Mouse (Mus musculus) MEL (cell line): ENCODE measurements at regions not wholly inside any gene's neighbourhood (a gene's known extent, or its start where the extent isn't known, plus 50 kb on each side); places are given as distances from the start of the nearest gene placed in this dataset.

Experiments
- CTCF ChIP-seq, 3 experiments: IDR thresholded peaks in 2 of 3; conservative IDR thresholded peaks in 1 of 3; 2 replicates each; pipeline ENCODE4 v1.5.1; 2011 to 2012; ENCODE audit warnings: low read length in 3 of 3, low read depth in 2 of 3, mild to moderate bottlenecking in 2 of 3, improper control_type of control experiment in 1 of 3, inconsistent platforms in 1 of 3, mixed read lengths in 1 of 3, moderate library complexity in 1 of 3; ENCODE audit not compliant: control insufficient read depth in 1 of 3, insufficient read depth in 1 of 3, poor library complexity in 1 of 3, severe bottlenecking in 1 of 3
- E2F4 ChIP-seq: IDR thresholded peaks from 2 replicates; pipeline ENCODE4 v1.6.1; 2011; ENCODE audit warnings: low read depth, low read length, improper control_type of control experiment, borderline replicate concordance
- GABPA ChIP-seq: IDR thresholded peaks from 2 replicates; pipeline ENCODE4 v1.6.1; 2012; ENCODE audit warnings: low read depth, mild to moderate bottlenecking, inconsistent platforms, low read length, improper control_type of control experiment, moderate library complexity
- MYC ChIP-seq: IDR thresholded peaks from 2 replicates; pipeline ENCODE4 v1.6.1; 2011; ENCODE audit warnings: low read depth, mild to moderate bottlenecking, low read length, improper control_type of control experiment, moderate library complexity
- ZC3H11A ChIP-seq: IDR thresholded peaks from 2 replicates; pipeline ENCODE4 v1.6.1; 2012; ENCODE audit warnings: low read depth, mild to moderate bottlenecking, inconsistent platforms, low read length, improper control_type of control experiment

DNA sequence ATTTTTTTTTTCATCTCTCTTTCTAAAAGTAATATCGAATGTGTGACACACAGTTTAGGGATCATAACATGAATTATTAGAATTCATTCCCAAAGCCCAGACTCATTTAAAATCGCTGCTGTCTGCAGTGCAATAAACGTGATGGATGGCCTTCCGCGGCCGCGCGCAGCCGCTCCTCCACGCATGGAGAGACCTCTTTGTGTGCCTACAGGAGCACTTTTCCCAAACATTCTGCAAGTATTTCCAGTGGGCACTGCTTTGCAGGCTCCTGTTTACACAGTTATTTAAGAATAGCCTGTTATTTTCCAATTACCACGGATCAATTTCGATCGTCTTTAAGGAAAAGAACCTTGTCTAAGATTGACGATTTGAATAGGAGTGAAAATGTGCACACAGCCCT, 115.6 kb downstream of the Akr1d1 start:
- no peak for TF ChIP-seq ZC3H11A
- TF ChIP-seq MYC, result no peak
- TF ChIP-seq GABPA, result no peak
- TF ChIP-seq E2F4, result no peak
- no peak for TF ChIP-seq CTCF (IDR thresholded peaks at IDR 0.05 in 2 of 3, conservative IDR thresholded peaks at IDR 0.05 in 1 of 3; ENCODE audit: control insufficient read depth in 1 of 3, insufficient read depth in 1 of 3, low read depth in 2 of 3, low read length in 3 of 3, poor library complexity in 1 of 3, severe bottlenecking in 1 of 3)
